Mouse (Mus musculus) cerebellum, adult 11-12 months (tissue): Measurements from ENCODE around the gene Triobp.
A peak's percentile ranks its signal among the peaks of the same experiment; 100 is the strongest.

ENCODE experiments used
- DNase-seq: peaks from one replicate; pipeline ENCODE4 v3.0.0; 2022

The Triobp gene

DNA sequence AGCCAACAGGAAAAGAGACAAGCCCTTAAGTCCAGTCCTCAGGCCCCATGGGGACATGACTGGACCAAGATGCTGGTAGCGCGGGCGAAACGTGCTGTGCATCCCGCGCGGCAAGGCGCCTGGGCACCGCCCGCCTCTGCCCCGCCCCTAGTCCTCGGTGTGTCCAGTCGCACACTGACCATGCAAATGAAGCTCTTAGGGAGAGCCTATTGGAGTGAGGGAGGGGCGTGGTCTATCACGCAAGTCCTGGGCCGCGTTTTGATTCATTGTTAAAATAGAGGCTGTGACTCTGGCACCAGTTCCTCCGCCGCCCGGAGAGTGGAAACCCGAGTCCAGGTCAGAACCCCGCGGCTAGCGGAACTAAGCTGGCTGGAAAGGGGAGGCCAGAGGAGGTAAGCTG is at the start of gene Triobp:
Triobp (plus strand) TSS at position 68 of the 400 bp plus-strand sequence.
- peak; percentile 94 for DNase-seq

DNA sequence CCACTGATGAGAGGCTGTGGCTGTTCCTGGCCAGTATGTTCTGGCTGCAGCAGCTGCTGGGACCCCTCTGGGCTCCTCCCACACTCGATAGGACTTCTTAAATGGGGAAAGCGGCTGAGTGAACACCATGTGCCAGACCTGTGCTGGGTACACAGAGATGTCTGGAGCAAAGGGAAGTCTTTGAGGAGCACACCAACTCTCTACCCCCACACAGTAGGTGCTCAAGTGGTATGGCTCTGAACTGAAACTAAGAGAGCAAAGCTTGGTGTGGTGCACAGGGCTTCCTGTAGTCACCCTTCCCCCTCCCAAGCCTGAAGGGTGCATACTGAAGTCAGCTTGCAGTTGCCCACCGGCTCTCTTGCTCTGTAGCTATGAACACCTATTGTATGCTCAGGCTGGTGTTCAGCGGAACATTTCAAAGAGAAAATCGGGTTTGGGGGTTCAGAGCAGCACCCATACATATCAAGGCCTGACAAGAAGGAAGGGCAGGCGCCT is 49.0 kb upstream of the Triobp start:
- no peak for DNase-seq

DNA sequence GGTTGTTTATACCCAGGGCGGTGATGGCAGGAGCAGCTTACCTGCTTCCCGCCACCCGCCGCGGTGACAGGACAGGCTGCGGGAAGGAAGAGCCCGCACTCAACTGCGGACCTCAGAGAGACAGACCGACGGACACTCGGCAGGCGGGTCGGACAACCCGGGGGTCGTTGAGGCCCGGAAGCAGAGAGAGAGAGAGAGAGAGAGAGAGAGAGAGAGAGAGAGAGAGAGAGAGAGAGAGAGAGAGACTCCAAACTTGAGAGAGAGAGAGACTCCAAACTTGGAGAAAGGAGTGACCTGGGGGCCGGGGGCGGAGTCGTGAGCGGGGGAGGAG is 48.1 kb upstream of the Triobp start, which contains the start of gene Gm49510:
Gm49510 (plus strand) TSS at position 259 of the 331 bp plus-strand sequence.
- no peak for DNase-seq

DNA sequence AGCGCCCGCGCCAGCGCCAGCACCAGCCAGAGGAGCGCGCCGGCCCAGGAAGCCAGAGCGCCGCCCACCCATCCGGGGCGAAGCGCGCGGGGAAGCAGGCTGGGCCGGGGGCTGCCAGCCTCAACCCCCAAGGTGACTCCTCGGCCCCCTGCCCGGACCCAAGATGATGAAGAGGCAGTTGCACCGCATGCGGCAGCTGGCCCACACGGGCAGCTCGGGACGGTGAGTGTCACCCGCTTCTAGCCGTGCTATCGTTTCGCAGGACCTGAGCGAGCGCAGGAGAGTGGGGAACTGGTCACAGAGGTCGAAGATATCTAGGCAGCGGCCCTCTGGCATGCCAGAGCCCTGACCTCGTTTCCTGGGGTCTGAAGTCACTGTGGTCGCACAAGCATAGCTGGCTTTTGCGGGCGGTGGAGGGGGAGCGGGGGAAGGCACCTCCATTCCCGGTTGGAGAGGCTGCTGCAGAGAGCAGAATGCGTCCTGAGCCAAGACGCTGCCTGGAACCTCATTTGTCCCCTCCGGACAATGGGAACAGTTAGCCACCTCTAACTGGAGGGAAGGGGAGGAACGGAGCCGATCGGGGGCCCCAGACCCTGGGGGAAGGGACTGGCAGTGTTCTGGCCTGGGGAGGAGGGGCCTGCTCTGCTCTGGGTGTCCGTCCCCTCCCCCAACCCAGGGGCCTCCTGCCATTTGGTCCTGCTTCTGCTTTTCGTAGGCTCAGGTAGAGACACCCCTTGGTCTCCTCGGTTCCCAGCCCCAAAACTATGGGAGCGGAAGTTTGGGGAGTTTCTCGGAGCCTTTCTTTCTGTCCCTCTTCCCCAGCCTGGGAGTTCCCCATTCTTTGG is 47.6 kb upstream of the Triobp start, which contains the start of gene Sh3bp1:
Sh3bp1 (plus strand) TSS at position 29 of the 845 bp plus-strand sequence.
- DNase-seq, result no peak

DNA sequence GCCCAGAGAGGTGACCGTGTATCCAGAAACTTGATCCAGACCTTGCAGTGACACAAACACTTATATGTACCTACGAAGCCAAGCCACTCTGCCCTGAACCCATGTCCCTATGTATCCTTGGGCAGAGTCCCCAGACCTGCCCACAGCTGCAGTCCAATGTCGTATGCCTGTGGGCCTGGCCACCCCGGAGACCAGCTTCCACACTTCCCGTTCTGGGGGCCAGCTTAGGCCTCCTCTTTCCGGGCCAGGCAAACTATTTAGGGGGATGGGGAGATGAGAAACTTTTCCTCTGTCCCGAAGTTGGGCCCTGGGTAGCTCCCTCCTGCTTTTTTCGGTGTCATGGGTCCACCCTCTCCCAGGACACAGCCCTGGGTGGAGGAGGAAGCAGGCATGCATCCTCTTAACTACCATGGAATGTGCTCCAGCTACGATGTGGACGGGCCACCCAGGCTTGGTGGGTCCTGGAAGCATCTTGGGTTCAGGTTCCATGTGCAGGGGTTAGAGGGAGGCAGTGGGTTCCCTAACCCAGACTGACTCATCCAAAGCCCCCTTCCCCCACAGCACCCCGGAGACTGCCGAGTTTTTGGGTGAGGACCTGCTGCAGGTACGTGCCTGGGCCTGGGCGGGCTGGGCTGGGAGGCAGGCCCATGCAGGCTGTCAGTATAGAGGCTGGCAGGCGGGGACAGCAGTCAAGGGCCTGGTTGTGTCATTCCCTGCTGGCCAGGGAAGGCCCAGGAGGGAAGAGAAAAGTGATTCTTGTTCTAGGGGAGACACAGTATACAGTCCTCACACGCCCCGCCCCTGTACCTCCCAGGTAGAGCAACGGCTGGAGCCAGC is 46.7 kb upstream of the Triobp start:
- no peak for DNase-seq

DNA sequence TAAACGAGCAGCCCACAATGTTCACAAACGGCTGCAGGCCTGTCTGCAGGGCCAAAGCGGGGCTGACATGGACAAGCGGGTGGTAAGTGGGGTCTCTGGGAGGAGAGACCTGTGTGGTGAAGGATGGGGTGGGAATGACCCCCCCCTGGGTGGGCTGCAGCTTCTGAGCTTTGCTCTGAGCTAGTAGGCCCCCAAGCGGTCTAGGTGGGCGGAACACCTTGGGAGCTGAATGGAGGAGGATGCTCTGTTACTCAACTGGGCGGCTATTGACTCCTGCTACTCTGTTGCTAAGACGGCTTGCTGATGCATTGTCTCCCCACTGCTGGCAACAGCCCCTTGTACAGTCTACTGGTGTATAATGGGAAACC is 46.1 kb upstream of the Triobp start:
- DNase-seq, result no peak

DNA sequence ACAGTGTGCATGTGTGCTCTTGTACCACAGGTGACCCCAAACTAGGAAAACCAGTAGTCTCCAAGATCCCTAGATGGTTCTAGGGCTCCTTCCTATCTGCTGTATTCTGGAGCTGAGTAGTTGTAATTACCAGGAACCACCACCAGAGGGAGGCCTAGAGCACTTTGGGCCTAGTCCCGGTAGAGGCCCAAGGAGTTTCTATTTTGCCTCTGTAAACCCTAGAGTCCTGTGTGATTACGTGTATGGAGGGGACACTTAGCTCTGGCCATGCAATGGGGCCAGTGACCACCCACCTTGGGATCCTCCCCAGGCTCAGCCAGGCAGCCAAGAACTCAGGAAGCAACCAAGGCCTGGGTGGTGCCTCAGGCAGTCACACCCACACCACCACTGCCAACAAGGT is 44.3 kb upstream of the Triobp start:
- DNase-seq, result peak; percentile 72

DNA sequence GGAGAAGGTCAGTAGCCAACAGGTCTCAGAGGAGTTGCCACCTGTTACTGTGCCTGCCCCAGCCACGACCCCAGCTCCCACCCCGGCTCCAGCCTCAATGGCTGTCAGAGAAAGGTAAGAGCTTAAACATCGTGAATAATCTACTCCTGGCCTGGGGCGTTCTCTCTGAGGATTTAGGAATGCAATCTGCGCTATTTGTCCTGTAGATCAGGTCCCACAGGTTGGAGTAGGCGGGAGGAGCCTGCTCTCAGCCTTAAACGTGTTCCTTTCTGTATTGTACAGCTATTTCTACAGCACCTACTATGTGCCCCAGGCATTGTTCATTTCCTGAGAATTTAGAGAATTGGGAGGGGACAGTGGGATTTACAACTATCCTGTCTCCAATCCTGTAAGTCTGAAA is 39.1 kb upstream of the Triobp start:
- DNase-seq, result no peak

DNA sequence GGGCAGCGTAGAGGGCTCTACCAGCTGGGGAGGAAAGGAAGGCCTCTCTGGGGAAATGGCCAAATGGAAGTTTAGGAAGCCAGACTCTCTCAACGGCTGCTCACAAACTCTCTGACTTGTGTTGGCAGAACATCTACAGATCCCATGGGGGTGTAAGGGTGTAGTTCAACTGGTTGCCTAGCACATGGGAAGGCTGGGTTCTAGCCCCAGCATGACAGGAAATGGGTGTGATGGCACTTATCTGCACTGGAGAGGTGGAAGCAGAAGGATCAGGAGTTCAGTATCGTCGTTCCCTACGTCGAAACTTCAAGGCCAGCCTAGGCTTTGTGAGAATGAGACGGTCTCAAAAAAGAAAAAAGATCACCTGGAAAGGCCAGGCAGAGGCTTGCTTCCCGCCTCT is 38.5 kb upstream of the Triobp start:
- DNase-seq, result no peak

DNA sequence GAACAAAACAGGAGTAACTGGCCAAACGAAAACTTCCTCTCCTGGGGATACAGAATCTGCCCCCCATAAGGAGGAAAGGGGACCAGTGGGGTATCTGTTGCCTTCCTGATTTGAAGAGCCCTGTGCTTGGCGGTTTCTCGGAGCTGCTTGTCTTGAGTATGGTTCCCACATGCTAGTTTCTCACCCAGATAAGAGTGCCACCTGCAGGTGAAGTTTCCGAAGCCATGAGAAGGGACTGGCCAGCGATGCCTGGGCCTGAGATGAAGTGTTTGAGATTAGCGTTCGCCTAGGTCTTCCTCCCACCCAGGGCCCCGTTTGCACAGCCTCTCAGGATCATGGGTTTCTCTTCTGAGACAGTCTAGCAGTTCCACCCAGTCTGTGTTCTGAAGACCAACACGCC is 35.5 kb upstream of the Triobp start:
- peak; percentile 58 for DNase-seq

DNA sequence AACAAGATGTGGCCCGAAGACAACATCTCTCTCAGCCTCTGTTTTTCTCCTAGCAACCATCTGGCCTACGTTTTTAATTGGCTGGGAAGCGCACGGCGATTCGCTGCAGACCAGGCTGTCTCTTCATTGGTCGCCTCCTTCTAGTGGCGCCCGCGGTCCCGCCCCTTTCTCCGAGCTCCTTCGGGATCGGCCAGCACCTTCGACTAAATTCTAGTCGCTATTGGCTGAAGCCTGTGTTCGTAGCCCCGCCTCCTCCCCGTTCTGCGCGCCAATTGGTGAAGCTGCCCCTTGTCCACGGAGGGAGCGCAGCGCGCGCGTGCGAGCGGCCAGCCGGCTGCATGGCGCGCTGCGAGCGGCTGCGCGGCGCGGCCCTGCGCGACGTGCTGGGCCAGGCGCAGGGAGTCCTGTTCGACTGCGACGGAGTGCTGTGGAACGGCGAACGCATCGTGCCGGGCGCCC is 33.9 kb upstream of the Triobp start, which contains the start of gene Pdxp:
Pdxp (plus strand) TSS at position 288 of the 459 bp plus-strand sequence.
- peak; percentile 99 for DNase-seq

DNA sequence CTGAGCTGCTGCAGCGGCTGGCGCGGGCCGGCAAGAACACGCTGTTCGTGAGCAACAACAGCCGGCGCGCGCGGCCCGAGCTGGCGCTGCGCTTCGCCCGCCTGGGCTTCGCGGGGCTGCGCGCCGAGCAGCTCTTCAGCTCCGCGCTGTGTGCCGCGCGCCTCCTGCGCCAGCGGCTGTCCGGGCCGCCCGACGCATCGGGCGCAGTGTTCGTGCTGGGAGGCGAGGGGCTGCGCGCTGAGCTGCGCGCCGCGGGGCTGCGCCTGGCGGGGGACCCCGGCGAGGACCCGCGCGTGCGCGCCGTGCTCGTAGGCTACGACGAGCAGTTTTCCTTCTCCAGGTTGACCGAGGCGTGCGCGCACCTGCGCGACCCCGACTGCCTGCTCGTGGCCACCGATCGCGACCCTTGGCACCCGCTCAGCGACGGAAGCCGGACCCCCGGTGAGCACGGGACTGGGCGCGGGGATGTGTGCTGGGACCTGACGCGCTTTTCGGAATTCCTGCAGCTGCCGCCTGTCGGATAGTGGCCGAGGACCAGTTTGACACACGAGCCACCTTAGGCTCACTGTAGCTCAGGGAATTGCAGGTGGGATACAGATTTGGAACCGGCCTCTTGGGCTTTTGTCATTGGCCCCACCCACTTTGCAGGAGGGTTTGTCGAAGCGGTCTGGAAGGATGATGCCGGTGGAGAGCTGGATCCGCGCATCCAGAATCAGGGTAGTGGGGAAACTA is 33.3 kb upstream of the Triobp start:
- peak; percentile 85 for DNase-seq

DNA sequence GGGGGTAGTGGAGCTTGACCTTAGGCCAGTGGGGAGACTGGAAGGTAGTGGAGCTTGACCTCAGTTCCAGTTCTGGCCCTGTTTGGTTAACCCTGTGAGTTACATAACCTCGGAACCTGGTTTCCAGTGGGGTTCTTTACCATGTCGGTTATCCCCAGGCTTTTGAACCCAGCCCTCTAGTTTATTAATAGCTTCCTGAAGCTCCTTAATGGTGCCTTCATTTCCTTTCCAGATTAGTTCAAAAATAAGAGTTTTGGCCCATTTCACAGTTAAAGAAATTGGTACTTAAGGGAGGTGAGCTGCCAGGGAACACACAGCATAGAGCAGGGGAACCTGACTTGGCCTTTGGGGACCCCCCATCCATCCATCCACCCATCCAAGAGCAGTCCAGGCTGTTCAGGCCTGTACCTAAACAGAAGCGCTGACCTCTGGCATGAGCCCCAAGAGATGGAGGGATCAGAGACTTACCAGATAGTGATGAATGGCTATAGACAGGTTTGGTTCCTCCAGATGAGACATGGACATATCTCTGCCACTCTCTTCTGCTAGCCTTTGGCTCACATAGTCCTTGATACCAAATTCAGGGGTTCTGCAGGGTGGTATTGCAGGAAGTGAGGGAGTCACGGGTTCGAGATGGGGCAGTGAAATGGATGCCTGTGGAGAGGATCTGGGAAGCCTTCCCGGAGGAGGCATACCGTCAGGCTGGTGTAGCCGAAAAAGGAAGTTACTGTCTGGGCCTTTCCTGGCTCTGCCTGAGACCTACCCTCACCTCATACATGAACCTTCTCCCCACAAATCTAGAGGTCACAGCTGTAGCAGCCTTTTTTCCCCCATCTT is 32.5 kb upstream of the Triobp start:
- peak; percentile 67 for DNase-seq

DNA sequence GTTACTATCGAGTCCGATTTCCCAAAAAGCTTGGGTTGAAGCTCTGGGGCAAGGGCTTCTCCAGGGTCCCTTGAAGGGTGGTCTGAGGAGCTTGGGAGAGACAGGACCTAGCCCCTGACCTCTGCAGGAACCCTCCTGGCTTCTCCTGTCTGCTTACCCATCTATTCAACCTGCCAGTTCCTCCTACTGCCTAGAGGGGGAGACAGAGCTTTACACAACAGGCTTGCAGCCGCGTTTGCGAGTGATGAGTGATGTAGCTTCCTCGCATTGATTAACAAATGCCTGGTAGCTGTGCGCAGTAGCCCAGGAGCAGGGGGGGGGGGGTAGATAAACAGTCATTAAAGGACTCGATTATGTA is 31.9 kb upstream of the Triobp start:
- DNase-seq, result peak; percentile 83

DNA sequence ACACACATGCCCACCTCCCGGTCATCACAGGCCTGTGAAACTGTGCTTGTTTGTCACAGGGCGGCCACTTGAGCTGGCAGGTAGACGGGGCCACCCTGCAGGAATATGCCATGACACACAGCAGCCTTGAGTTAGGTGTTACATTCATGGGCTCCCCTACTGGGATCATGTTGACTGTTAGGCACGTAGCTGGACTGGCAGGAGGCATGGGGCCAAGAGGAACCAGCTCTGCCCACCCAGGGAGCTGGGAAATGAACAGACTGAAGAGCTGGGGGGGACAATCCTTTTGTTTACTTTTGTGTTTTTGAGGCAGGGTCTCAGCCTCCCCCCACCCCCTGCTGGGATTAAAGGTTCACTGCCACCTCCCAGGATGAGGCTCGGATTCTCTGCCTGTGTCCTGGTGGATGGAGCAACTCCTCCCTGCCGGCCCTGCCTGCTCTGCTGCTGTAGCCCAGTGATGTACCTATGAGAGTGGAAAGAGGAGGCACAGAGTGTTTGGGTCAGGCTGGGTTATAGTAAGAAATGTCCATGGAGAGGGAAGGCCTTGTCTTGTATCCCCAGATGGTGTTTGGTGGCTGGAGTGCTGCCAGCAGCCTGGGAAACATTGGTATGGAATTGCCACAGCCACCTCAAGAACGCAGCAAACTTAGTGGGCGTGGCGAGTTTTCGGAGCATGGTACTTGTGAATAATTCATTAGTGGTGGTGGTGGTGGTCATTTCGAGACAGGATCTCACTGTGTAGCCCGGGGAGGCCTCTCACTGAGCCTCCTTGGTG is 31.3 kb upstream of the Triobp start:
- peak; percentile 79 for DNase-seq

DNA sequence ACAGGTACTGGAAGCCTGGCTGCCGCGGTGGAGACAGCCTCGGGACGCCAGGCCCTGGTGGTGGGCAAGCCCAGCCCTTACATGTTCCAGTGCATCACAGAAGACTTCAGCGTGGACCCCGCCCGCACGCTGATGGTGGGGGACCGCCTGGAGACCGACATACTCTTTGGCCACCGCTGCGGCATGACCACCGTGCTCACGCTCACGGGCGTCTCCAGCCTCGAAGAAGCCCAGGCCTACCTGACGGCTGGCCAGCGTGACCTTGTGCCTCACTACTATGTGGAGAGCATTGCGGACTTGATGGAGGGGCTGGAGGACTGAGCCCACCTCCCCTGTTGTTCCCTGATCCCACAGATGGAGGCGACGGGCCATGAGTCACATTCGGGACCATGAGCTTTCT is 29.4 kb upstream of the Triobp start:
- DNase-seq, result peak; percentile 60

DNA sequence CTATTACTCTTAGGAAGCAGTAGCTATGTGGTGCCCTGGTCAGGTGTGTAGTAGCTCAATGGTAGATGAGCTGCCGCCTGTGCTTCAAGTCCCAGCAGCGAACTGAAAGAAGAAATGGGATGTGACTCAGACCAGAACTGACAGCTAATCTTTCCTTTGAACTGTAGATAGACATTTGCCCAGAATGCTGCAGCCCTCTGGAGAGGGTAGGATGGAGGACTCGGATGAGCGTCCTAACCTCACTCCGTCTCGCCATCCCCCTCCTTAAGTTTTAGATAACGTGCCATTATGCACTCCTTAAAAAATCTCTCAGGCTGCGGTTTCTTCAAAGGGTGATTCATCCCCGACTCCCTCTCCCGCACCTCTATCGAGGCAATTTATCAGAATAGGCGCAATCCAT is 27.6 kb upstream of the Triobp start:
- no peak for DNase-seq

DNA sequence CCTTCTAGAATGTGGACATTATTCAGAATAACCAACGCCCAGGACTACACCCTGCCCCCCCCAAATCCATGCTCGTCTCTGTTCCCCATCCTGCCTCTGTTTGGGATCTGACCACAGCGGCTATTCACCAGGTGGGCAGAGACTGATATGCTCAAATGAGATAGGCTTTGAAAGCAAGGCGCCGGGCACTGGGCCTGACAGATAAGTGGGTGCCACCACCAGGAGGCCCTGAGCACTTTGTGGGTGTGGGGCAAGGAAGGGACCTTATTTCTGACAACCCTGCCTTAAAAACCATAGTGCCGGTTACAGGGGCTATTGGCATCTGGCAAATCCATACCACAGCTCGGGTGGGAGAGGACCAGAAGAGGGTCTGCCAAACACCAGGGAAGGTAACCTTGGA is 24.8 kb upstream of the Triobp start:
- DNase-seq, result no peak

DNA sequence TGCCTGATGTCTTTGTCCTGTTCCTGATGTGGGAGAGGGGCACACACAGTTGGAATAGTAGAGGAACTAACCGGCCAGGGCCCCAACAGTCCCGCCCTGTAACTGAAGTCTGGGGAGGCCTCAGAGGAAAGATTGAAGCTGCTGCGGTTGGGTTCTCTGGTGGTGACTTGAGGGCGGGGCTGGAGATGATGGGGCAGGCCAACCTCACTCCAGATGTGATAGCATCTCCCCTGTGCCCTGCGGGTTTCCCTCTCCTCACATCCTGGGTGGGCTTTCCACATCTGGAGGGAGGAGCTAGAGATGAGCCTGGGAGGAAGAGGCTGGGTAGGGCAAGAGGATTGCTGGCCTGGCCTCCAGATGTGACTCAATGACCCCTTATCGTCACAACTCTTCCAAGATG is 23.9 kb upstream of the Triobp start:
- peak; percentile 35 for DNase-seq

DNA sequence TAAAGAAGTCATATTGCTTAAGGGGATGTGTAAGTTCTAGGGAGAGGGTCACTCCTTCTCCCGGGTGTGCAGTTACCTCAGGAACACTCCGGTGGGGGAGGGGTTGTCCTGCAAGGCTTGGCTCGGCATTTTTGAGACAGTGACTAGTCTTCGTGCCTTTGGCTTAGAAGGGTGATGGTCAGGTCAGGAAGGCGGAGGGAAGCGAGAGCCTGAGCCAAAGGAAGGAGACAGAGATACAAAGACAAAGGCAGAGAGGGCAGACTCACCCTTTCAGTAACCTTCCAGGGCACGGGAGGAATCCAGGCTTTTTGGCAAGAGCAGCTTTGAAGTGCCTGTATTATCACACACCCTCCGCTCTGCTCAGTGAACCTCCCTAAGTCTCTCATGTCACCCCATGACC is 22.4 kb upstream of the Triobp start:
- DNase-seq, result no peak
